Mouse (Mus musculus) large intestine, adult 2 months (tissue): ENCODE measurements around the gene Psmb3. TPM values are rescaled to one million over a fixed set of nuclear protein-coding genes. Genes with fewer than 3 reads are reported as not detected.
"Not testable (repeated sequence)": the region's sequence is repeated elsewhere in the genome, so short reads cannot be mapped to it uniquely, and the experiment has no call there.

ENCODE experiments used
- DNase-seq: peaks from one replicate; pipeline ENCODE4 v3.0.0-alpha.2; 2012; ENCODE audit warnings: low read depth, low spot score
- WGBS: fragments of 180-500 bp; shearing (Covaris S2); methylation state at CpG from one replicate; pipeline ENCODE4 v1.1.7; 2018; 5-methylcytosine and 5-hydroxymethylcytosine counted together
- polyA plus RNA-seq: library from polyadenylated mRNA; depleted of rRNA; stranded (reverse); fragments of >200 nt; gene quantifications from 2 replicates; pipeline ENCODE4 v1.2.3, GENCODE M21; 2012; rRNA removed

Psmb3 gene
- polyA plus RNA-seq = 509 and 538 TPM in 2 replicates

- peak; percentile 100 for DNase-seq
- under 1% methylated on average over 35 of the region's 35 CpGs for WGBS
Observed at GRCm38 (mm10) chr11:97703039-97703826, at the start of gene Psmb3. TSS of gene Psmb3 (plus strand) at chr11:97703399.

GRCm38 (mm10) chr11:97654210-97654609, 49.0 kb upstream of the Psmb3 start:
- WGBS = 89% methylated on average over 2 of the region's 2 CpGs
- DNase-seq = no peak

- 80% methylated on average over 14 of the region's 14 CpGs for WGBS
- DNase-seq = no peak
Observed at GRCm38 (mm10) chr11:97656269-97656971, 46.8 kb upstream of the Psmb3 start.

- DNase-seq = no peak
- 61% methylated on average over 5 of the region's 6 CpGs for WGBS
Observed at GRCm38 (mm10) chr11:97657184-97657945, 45.8 kb upstream of the Psmb3 start.

- 80% methylated on average over 6 of the region's 6 CpGs for WGBS
- DNase-seq = not testable (repeated sequence)
Observed at GRCm38 (mm10) chr11:97657967-97658366, 45.2 kb upstream of the Psmb3 start.

- 42% methylated on average over 11 of the region's 11 CpGs for WGBS
- DNase-seq = peak; percentile 25
Observed at GRCm38 (mm10) chr11:97658751-97659266, 44.4 kb upstream of the Psmb3 start.

- DNase-seq = peak; percentile 14
- WGBS = 4% methylated on average over 13 of the region's 13 CpGs
Observed at GRCm38 (mm10) chr11:97659267-97659989, 43.8 kb upstream of the Psmb3 start.

GRCm38 (mm10) chr11:97659990-97660714, 43.0 kb upstream of the Psmb3 start:
- WGBS = under 1% methylated on average over 78 of the region's 78 CpGs
- peak; percentile 28 for DNase-seq

GRCm38 (mm10) chr11:97660734-97661647, 42.2 kb upstream of the Psmb3 start:
- 7% methylated on average over 27 of the region's 27 CpGs for WGBS

GRCm38 (mm10) chr11:97661648-97662133, 41.5 kb upstream of the Psmb3 start:
- WGBS = under 1% methylated on average over 20 of the region's 20 CpGs
- DNase-seq = peak; percentile 46

More at GRCm38 (mm10) chr11:97660734-97661647, 42.2 kb upstream of the Psmb3 start:
- peak; percentile 18 for DNase-seq

- peak; percentile 59 for DNase-seq
- 2% methylated on average over 21 of the region's 21 CpGs for WGBS
Observed at GRCm38 (mm10) chr11:97662207-97662892, 40.8 kb upstream of the Psmb3 start.

GRCm38 (mm10) chr11:97662893-97663527, 40.2 kb upstream of the Psmb3 start, which contains the start of gene Mllt6:
TSS of gene Mllt6 (plus strand) at chr11:97663414.
- 1% methylated on average over 41 of the region's 76 CpGs for WGBS
- peak; percentile 48 for DNase-seq

- WGBS = under 1% methylated on average over 42 of the region's 57 CpGs
- DNase-seq = no peak
Observed at GRCm38 (mm10) chr11:97663528-97664338, 39.5 kb upstream of the Psmb3 start.

GRCm38 (mm10) chr11:97664339-97664665, 38.9 kb upstream of the Psmb3 start:
- DNase-seq = no peak
- 2% methylated on average over 7 of the region's 8 CpGs for WGBS

GRCm38 (mm10) chr11:97664771-97665240, 38.4 kb upstream of the Psmb3 start:
- WGBS = 42% methylated on average over 6 of the region's 6 CpGs
- DNase-seq = no peak
